Mouse (Mus musculus) lung, postnatal 0 days (tissue): ENCODE data around the gene Ankrd16.

Experiments
- CTCF ChIP-seq: IDR thresholded peaks from 2 replicates; pipeline ENCODE4 v1.5.1; 2016; ENCODE audit warnings: antibody characterized with exemption, mild to moderate bottlenecking
- EP300 ChIP-seq: IDR thresholded peaks from 2 replicates; pipeline ENCODE4 v1.6.1; 2016; ENCODE audit warnings: antibody characterized with exemption, mild to moderate bottlenecking, control low read depth

GRCm38 (mm10) chr2:11739516-11740051 is 38.1 kb upstream of the Ankrd16 start:
- TF ChIP-seq EP300: no peak
- no peak for TF ChIP-seq CTCF
